Mouse (Mus musculus): Measurements from ENCODE around the gene Retreg3. TPM values are rescaled to one million over a fixed set of nuclear protein-coding genes. Genes with fewer than 3 reads are reported as not detected.
A peak's percentile ranks its signal among the peaks of the same experiment; 100 is the strongest.

The Retreg3 gene
- polyA plus RNA-seq, 1 experiment from 2014 or later: 22.8 TPM

DNA sequence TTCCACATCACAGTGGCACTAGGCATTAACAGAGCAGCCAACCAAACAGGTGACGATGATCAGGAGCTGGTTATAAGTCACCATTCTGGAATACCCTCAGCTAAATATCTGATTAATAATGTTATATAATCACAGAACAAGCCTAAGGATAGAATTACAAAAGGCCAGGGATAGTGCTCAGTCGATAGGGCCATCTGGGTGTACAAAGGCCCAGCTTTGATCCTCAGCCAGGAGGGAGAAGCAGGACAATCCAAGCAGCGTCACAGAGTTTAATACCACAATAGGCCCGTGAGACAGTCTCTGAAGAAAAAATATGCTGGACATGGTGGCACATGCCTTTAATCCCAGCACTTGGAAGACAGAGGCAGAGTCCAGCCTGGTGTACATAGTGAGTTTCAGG is 10.3 kb downstream of the Retreg3 start:
- Histone ChIP-seq H3K4me1 (ENCODE audit: control insufficient read depth, insufficient read depth, low read depth, low read length) (no peaks in the 10 kb centered on the region), H3K27me3 (replicated peaks; ENCODE audit: control insufficient read depth, insufficient read depth, low read length) (no peaks in the 10 kb centered on the region), H3K36me3 (ENCODE audit: control insufficient read depth, insufficient read depth, low read length) (no peaks in the 10 kb centered on the region), H3K4me2 (ENCODE audit: low read length) (no peak overlapping the region), H3K4me3 (ENCODE audit: low read length) (no peak overlapping the region), H3K9me3 (ENCODE audit: control insufficient read depth, low read length) (no peaks in the 10 kb centered on the region), H3K27ac (ENCODE audit: low read depth, low read length) (no peak overlapping the region), H3K9ac (ENCODE audit: low read depth, low read length) (no peak overlapping the region)
- WGBS: 54% methylated on average over 4 of the region's 4 CpGs
- no peak for ATAC-seq

DNA sequence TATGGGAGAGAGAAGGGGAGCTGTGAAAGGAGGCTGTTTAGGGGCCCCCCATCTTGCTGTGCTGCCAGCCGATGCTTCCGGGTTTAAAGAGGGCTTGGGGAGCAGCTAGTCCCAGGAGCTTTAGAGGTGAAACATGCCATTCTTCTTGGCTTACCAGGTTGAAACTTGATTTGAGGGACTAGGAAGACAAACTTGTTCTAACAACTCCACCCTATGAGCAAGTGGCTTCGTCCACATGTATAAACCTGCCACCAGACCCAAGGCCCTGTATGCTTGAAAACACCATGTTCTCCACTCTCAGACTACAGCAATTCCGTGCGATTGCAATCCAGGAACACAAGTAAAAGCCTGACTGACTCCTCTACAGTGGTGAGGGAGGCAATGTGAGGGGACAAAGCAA is 16.7 kb downstream of the Retreg3 start:
- no peaks in the 10 kb centered on the region for H3K27me3 ChIP-seq (replicated peaks; ENCODE audit: control insufficient read depth, insufficient read depth, low read length)
- no peak overlapping the region for H3K4me2 ChIP-seq (ENCODE audit: low read length)
- ATAC-seq: no peak
- no peaks in the 10 kb centered on the region for H3K4me1 ChIP-seq (ENCODE audit: control insufficient read depth, insufficient read depth, low read depth, low read length)
- WGBS: 94% methylated on average over 5 of the region's 5 CpGs
- H3K36me3 ChIP-seq (ENCODE audit: control insufficient read depth, insufficient read depth, low read length): peaks cover 33% of the 10 kb centered on the region
- no peak overlapping the region for H3K9ac ChIP-seq (ENCODE audit: low read depth, low read length)
- no peak overlapping the region for H3K4me3 ChIP-seq (ENCODE audit: low read length)
- no peak overlapping the region for H3K27ac ChIP-seq (ENCODE audit: low read depth, low read length)
- no peaks in the 10 kb centered on the region for H3K9me3 ChIP-seq (ENCODE audit: control insufficient read depth, low read length)

DNA sequence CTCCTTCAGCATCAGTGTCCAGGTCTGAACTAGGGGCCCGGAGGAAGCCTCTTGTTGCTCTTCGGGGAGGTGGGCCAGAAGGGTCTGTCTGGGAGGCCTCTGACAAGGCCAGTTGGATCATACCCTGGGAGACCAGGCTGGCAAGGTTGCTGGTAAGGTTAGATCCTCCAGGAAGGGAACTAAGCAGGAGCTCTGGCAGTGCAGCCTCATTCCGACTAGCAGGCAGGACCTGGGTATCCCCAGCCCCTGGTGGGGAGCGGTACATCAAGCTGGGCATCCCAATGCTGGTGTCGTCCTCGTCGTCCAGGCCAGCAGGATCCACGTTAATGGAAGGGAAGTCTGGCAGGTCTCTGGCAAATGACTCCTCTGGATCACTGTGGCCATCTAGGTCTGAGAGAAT is 21.5 kb downstream of the Retreg3 start:
- H3K27me3 ChIP-seq (replicated peaks; ENCODE audit: control insufficient read depth, insufficient read depth, low read length): no peaks in the 10 kb centered on the region
- H3K4me3 ChIP-seq (ENCODE audit: low read length): no peak overlapping the region
- no peak overlapping the region for H3K27ac ChIP-seq (ENCODE audit: low read depth, low read length)
- no peaks in the 10 kb centered on the region for H3K9me3 ChIP-seq (ENCODE audit: control insufficient read depth, low read length)
- no peak overlapping the region for H3K9ac ChIP-seq (ENCODE audit: low read depth, low read length)
- H3K36me3 ChIP-seq (ENCODE audit: control insufficient read depth, insufficient read depth, low read length): peaks cover 43% of the 10 kb centered on the region
- H3K4me1 ChIP-seq (ENCODE audit: control insufficient read depth, insufficient read depth, low read depth, low read length): peaks cover 11% of the 10 kb centered on the region
- H3K4me2 ChIP-seq (ENCODE audit: low read length): no peak overlapping the region
- WGBS: 90% methylated on average over 8 of the region's 8 CpGs
- ATAC-seq: no peak

DNA sequence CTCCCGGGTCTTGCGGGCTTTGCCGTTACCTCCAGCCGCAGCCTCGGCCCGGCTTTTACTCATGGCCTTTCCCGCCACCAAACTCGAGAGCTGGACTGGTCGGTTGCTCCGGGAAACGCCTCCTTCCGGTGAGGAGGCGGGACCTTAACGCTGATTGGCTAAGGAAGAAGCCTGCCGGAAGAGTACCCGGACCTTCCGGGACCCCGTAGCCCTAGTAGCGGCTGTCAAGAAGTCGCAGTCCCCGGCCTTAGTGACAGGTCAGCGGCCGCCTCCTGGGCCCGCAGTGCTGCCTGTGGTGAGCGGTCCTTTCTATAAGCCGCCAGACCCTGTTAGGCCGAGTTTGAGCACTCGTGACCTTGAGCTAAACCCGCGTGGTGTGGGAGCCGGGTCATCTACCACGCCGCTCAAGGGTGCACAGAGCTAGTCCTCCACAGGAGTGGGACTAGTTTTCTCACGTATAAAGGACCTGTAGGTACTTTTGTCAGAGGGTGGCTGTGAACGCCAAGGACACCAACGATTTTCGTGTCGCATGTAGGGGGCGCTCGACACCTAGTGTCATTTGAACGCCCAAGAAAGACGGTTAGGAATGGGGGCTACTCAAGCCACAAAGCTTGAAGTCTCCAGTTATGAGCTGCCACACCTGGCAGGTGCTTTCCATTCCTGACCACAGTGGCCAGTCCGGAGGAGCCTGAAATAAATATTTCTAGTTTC is 24.2 kb downstream of the Retreg3 start, which contains the start of gene Psmc3ip:
Gene Psmc3ip, minus strand, starts transcription at position 123 of the 711 bp plus-strand sequence.
- H3K4me1 ChIP-seq (ENCODE audit: control insufficient read depth, insufficient read depth, low read depth, low read length): peaks cover 11% of the 10 kb centered on the region
- ATAC-seq: peak; percentile 96
- H3K27me3 ChIP-seq (replicated peaks; ENCODE audit: control insufficient read depth, insufficient read depth, low read length): no peaks in the 10 kb centered on the region
- H3K9ac ChIP-seq (ENCODE audit: low read depth, low read length): peak within 1 kb of the TSS; percentile 93
- H3K4me2 ChIP-seq (ENCODE audit: low read length): peak within 1 kb of the TSS; percentile 92
- H3K9me3 ChIP-seq (ENCODE audit: control insufficient read depth, low read length): no peaks in the 10 kb centered on the region
- H3K4me3 ChIP-seq (ENCODE audit: low read length): peak within 1 kb of the TSS; percentile 81
- H3K27ac ChIP-seq (ENCODE audit: low read depth, low read length): peak within 1 kb of the TSS; percentile 96
- H3K36me3 ChIP-seq (ENCODE audit: control insufficient read depth, insufficient read depth, low read length): peaks cover 58% of the 10 kb centered on the region
- WGBS: 1% methylated on average over 43 of the region's 43 CpGs

DNA sequence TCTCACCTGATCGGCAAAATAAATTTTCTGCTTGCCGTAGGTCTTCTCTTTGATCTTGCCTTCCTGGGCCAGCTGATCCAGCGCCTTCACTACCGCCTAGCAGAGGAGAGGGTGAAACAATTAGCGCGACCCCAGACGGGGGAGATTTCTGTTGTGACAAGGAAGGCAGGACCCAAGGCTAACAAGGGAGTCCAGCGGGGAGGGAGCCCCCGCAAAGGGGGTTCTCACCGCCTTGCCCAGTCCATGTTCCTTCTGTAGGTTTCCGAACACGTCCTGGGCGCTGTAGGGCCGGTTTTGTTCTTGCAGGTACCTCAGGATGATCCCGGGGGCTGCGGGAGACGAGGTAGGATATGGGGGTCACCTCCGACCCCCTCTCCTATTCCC is 24.8 kb downstream of the Retreg3 start:
- peak overlapping the region; percentile 93 for H3K9ac ChIP-seq (ENCODE audit: low read depth, low read length)
- H3K9me3 ChIP-seq (ENCODE audit: control insufficient read depth, low read length): no peaks in the 10 kb centered on the region
- H3K27me3 ChIP-seq (replicated peaks; ENCODE audit: control insufficient read depth, insufficient read depth, low read length): no peaks in the 10 kb centered on the region
- no peak for ATAC-seq
- WGBS: 2% methylated on average over 18 of the region's 18 CpGs
- H3K36me3 ChIP-seq (ENCODE audit: control insufficient read depth, insufficient read depth, low read length): peaks cover 60% of the 10 kb centered on the region
- peak overlapping the region; percentile 92 for H3K4me2 ChIP-seq (ENCODE audit: low read length)
- peak overlapping the region; percentile 81 for H3K4me3 ChIP-seq (ENCODE audit: low read length)
- H3K4me1 ChIP-seq (ENCODE audit: control insufficient read depth, insufficient read depth, low read depth, low read length): peaks cover 11% of the 10 kb centered on the region
- peak overlapping the region; percentile 96 for H3K27ac ChIP-seq (ENCODE audit: low read depth, low read length)

DNA sequence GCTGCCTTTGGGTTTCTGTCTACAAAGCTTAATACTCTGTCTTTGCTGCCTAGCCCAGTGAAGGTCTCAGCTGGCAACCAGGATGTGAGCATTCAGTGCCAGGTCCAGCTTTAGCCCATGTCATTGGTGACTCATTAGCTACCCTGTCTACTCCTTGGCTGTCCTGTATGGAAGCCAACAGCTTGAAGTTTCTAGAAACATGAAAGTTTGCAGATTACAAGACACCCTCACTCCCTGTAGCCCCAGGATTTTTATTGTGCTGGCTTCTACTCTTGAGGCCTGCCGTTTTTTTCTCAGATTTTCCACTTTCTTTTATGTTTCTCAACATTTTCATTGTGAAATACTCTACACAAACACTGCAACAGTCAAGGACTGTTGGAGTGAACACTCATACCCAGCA is 29.8 kb downstream of the Retreg3 start:
- peaks cover 29% of the 10 kb centered on the region for H3K4me1 ChIP-seq (ENCODE audit: control insufficient read depth, insufficient read depth, low read depth, low read length)
- no peaks in the 10 kb centered on the region for H3K9me3 ChIP-seq (ENCODE audit: control insufficient read depth, low read length)
- H3K4me3 ChIP-seq (ENCODE audit: low read length): no peak overlapping the region
- no peak overlapping the region for H3K9ac ChIP-seq (ENCODE audit: low read depth, low read length)
- no peak overlapping the region for H3K27ac ChIP-seq (ENCODE audit: low read depth, low read length)
- H3K36me3 ChIP-seq (ENCODE audit: control insufficient read depth, insufficient read depth, low read length): peaks cover 45% of the 10 kb centered on the region
- no peak for ATAC-seq
- H3K4me2 ChIP-seq (ENCODE audit: low read length): no peak overlapping the region
- WGBS: 95% methylated on average over 1 of the region's 1 CpGs
- no peaks in the 10 kb centered on the region for H3K27me3 ChIP-seq (replicated peaks; ENCODE audit: control insufficient read depth, insufficient read depth, low read length)

DNA sequence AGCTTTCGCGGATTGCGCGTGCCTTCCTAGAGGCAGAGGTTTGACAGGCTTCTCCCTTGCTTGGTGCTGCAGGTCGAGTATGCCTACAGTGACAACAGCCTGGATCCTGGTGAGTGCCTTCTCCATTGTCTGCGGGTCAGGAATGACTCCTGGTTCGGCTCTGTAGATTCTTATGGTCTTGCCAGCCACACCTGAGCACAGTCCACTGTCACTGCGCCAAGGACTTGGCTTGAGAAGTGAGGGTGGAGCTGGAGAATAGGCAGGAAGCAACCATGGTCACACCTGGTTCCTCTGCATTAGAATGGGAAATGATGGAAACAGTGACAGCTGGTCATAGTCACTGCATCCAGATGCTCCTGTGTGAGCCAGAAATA is 32.0 kb downstream of the Retreg3 start:
- WGBS: 8% methylated on average over 8 of the region's 8 CpGs
- Histone ChIP-seq H3K27me3 (replicated peaks; ENCODE audit: control insufficient read depth, insufficient read depth, low read length) (no peaks in the 10 kb centered on the region), H3K27ac (ENCODE audit: low read depth, low read length) (peak overlapping the region; percentile 86), H3K9ac (ENCODE audit: low read depth, low read length) (peak overlapping the region; percentile 95), H3K4me3 (ENCODE audit: low read length) (peak overlapping the region; percentile 92), H3K36me3 (ENCODE audit: control insufficient read depth, insufficient read depth, low read length) (peaks cover 39% of the 10 kb centered on the region), H3K4me1 (ENCODE audit: control insufficient read depth, insufficient read depth, low read depth, low read length) (peaks cover 31% of the 10 kb centered on the region), H3K4me2 (ENCODE audit: low read length) (peak overlapping the region; percentile 97), H3K9me3 (ENCODE audit: control insufficient read depth, low read length) (no peaks in the 10 kb centered on the region)
- ATAC-seq: no peak

DNA sequence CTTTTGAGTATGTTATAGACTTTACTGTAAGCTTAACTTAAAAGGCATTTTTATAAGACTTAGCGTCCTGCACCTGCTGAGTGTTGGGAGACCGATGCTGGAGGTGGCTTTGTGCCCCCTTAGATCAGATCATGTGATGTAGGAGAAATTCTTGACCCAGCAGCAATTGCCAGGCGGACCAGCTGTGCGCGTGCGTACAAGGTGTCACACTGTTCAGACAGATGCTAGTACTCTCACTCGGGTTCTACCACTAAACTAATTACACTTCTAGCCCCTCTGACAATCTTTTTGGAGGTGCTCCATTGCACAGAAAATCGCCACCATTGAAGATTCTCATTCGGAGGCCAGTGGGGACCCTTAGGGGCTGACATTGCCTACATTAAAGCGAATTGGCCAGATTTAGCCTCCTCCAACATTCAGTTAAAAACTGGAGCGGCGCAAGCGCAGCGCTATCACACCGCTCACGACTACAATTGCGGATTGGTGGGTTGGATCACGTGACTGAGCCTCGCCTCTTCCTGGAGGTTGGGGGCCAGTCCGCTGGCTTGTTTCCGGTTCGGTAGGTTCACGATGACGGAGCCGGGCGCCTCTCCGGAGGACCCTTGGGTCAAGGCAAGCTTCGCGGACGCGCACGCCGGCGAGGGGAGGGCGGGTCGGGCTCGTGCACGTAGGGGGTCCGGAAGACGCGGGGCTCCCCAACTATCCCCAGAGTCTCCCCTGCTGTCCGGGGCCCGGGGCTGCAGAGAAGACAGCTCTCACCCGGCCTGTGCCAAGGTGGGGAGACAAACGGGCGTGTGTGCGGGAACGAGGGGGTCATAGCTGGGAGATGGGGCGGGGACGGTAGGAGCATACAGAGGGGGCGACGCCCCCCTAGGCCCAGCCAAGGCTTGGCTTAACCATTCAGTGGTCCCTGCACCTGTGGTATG is 32.7 kb downstream of the Retreg3 start, which contains the start of gene Mlx:
Gene Mlx, plus strand, starts transcription at position 522 of the 926 bp plus-strand sequence.
- H3K36me3 ChIP-seq (ENCODE audit: control insufficient read depth, insufficient read depth, low read length): peaks cover 32% of the 10 kb centered on the region
- H3K4me1 ChIP-seq (ENCODE audit: control insufficient read depth, insufficient read depth, low read depth, low read length): peaks cover 31% of the 10 kb centered on the region
- WGBS: under 1% methylated on average over 51 of the region's 52 CpGs
- H3K27me3 ChIP-seq (replicated peaks; ENCODE audit: control insufficient read depth, insufficient read depth, low read length): no peaks in the 10 kb centered on the region
- ATAC-seq: peak; percentile 86
- H3K9me3 ChIP-seq (ENCODE audit: control insufficient read depth, low read length): no peaks in the 10 kb centered on the region
- H3K9ac ChIP-seq (ENCODE audit: low read depth, low read length): peak within 1 kb of the TSS; percentile 95
- peak within 1 kb of the TSS; percentile 97 for H3K4me2 ChIP-seq (ENCODE audit: low read length)
- H3K27ac ChIP-seq (ENCODE audit: low read depth, low read length): peak within 1 kb of the TSS; percentile 86
- peak within 1 kb of the TSS; percentile 92 for H3K4me3 ChIP-seq (ENCODE audit: low read length)

DNA sequence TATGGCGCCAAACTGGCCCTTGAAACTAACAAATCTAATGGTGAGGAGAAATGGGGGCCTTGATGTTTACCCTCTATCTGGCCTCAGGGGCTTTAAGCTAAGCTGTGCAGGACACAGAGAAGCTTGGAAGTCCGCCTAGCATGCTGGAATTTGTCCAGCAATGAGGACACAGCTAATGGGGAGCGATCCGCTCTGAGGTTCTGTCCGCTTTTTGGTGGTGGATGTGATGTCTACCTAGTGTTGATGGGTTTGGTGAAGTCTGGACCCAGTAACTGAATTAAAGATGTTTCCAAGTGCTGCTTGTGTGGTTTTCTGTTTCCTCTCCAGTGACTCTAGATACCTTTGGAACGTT is 33.4 kb downstream of the Retreg3 start:
- Histone ChIP-seq H3K27me3 (replicated peaks; ENCODE audit: control insufficient read depth, insufficient read depth, low read length) (no peaks in the 10 kb centered on the region), H3K9ac (ENCODE audit: low read depth, low read length) (peak overlapping the region; percentile 95; the same call in 1 of the 2 replicates), H3K4me2 (ENCODE audit: low read length) (peak overlapping the region; percentile 97), H3K27ac (ENCODE audit: low read depth, low read length) (peak overlapping the region; percentile 86), H3K4me1 (ENCODE audit: control insufficient read depth, insufficient read depth, low read depth, low read length) (peaks cover 35% of the 10 kb centered on the region), H3K4me3 (ENCODE audit: low read length) (no peak overlapping the region), H3K9me3 (ENCODE audit: control insufficient read depth, low read length) (no peaks in the 10 kb centered on the region), H3K36me3 (ENCODE audit: control insufficient read depth, insufficient read depth, low read length) (peaks cover 26% of the 10 kb centered on the region)
- ATAC-seq: no peak
- WGBS: 79% methylated on average over 6 of the region's 6 CpGs

Measured in hindbrain, embryonic 16.5 days (tissue).